Mouse (Mus musculus) limb, embryonic 13.5 days (tissue): Measurements from ENCODE around the gene Zfp664. TPM values are rescaled to one million over a fixed set of nuclear protein-coding genes. Genes with fewer than 3 reads are reported as not detected.

Experiments
- ATAC-seq: fragments of 200-750 bp; cut with Nextera tagmentation; 2 replicates; pipeline ENCODE4 v1.8.0; 2017; ENCODE audit warnings: low read depth, moderate number of reproducible peaks, moderate TSS enrichment; ENCODE audit not compliant: low FRiP score
- H3K27ac ChIP-seq: fragments of 300-500 bp; sonication (generic); 2 replicates; pipeline ENCODE4 v1.5.1; 2015; ENCODE audit warnings: inconsistent platforms, mild to moderate bottlenecking, moderate library complexity
- H3K27me3 ChIP-seq: fragments of 300-500 bp; sonication (generic); 2 replicates; pipeline ENCODE4 v1.6.1; 2015; ENCODE audit warnings: mild to moderate bottlenecking, inconsistent platforms
- H3K36me3 ChIP-seq: fragments of 300-500 bp; sonication (generic); 2 replicates; pipeline ENCODE4 v1.6.1; 2015; ENCODE audit warnings: inconsistent platforms, mild to moderate bottlenecking, moderate library complexity
- H3K4me1 ChIP-seq: fragments of 300-500 bp; sonication (generic); 2 replicates; pipeline ENCODE4 v1.6.1; 2015; ENCODE audit warnings: inconsistent platforms
- H3K4me2 ChIP-seq: fragments of 300-500 bp; sonication (generic); replicated peaks from 2 replicates; pipeline ENCODE4 v1.6.1; 2015; ENCODE audit warnings: inconsistent platforms, mild to moderate bottlenecking, moderate library complexity
- H3K4me3 ChIP-seq: fragments of 300-500 bp; sonication (generic); 2 replicates; pipeline ENCODE4 v1.5.1; 2015; ENCODE audit warnings: moderate library complexity, mild to moderate bottlenecking, inconsistent platforms
- H3K9ac ChIP-seq: fragments of 300-500 bp; sonication (generic); 2 replicates; pipeline ENCODE4 v1.6.1; 2015; ENCODE audit warnings: mild to moderate bottlenecking, inconsistent platforms
- H3K9me3 ChIP-seq: fragments of 300-500 bp; sonication (generic); 2 replicates; pipeline ENCODE4 v1.6.1; 2016; ENCODE audit warnings: inconsistent platforms
- WGBS: fragments of 180-500 bp; shearing (Covaris S2); methylation state at CpG from one replicate; pipeline ENCODE4 v1.1.7; 2015; 5-methylcytosine and 5-hydroxymethylcytosine counted together
- polyA plus RNA-seq: library from polyadenylated mRNA; unstranded; fragments of >200 nt; fragmentation: Nextera tagmentation; extraction: Ambion mirVana; gene quantifications from 2 replicates; pipeline ENCODE4 v1.2.1, GENCODE M21; 2015

Gene Zfp664
- polyA plus RNA-seq, 1 experiment from 2014 or later = 116 TPM

DNA sequence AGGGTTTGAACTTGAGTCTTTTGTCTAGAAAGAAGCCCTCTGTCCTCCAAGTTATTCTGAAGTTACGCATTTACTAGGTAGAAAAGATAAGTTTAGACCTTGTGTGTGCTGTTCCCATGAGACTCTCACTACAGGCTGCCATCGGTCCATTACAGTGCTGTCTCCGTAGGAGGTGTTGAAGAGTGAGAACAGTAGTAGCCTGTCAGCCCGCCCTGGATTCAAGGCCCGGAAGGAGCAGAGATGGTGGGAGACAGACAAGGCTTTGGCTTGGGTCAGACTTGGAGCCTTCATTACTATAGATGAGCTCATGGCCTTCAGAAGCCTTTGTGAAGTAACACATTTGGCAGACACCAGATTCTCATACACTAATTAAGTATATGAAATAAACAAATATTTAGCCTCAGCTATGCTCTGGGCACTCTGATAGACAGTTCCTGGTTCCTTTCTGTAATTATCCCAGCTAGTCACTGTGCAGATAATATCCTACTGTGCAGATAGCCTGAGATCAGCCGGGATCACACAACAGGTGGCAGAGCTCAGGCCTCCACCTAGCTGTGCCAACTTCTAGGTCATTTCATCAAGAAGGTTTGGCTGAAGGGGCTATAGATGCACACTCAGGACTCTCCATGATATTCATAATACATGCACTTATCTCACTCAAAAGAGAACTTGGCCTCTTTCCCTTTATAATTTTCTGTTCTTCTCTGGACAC is 11.6 kb downstream of the Zfp664 start:
- Histone ChIP-seq H3K36me3 (peaks cover 51% of the 10 kb centered on the region), H3K9ac (no peak overlapping the region), H3K27ac (no peak overlapping the region), H3K4me1 (peaks cover 9% of the 10 kb centered on the region; the same call in 1 of the 2 replicates), H3K4me3 (no peak overlapping the region), H3K27me3 (no peaks in the 10 kb centered on the region), H3K4me2 (no peak overlapping the region), H3K9me3 (no peaks in the 10 kb centered on the region)
- ATAC-seq = no peak
- WGBS = 89% methylated on average over 6 of the region's 6 CpGs

DNA sequence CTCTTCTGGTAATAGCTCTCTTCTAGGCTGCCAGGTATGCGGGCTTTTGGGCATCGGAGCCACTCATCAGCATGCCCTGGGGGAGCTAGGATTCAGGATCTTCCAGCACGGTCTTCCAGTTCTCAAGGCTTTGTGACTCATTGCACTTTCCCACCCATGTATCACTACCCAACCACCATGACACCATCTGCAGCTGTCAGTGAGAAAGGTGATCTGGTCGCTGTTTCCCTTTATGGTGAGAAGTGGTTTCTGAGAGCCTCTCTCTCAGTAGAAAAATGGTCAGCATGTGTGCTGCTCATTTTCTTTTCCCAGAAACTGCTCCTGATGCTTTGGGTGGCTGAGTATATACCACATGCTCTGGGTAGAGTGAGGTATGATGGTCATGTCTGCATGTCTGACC is 16.8 kb downstream of the Zfp664 start:
- Histone ChIP-seq H3K9me3 (no peaks in the 10 kb centered on the region), H3K4me1 (peaks cover 14% of the 10 kb centered on the region; the same call in 1 of the 2 replicates), H3K9ac (no peak overlapping the region), H3K27ac (no peak overlapping the region), H3K4me3 (no peak overlapping the region), H3K27me3 (no peaks in the 10 kb centered on the region), H3K36me3 (peaks cover 69% of the 10 kb centered on the region), H3K4me2 (no peak overlapping the region)
- ATAC-seq = no peak
- 79% methylated on average over 4 of the region's 4 CpGs for WGBS

DNA sequence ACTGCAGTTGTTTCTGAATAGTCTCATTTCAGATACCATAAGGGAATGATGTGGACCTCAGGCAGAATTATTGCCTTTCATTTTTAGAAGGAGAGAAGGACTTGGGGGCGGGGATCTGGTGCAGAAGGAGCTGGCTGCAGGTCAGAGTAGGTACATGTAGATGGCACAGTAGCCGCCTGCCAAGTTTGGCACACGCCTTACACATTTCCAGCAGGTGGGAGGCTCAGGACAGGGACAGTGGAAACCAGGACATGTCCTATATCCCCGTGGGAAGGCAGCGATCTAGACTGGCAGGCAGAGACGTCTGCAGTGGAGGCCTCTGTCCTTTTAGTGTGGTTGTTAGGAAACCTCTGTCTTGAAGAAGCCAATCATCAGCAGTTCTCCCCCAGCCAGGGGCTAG is 17.3 kb downstream of the Zfp664 start:
- WGBS = 88% methylated on average over 6 of the region's 6 CpGs
- Histone ChIP-seq H3K4me1 (peaks cover 14% of the 10 kb centered on the region; the same call in 1 of the 2 replicates), H3K9ac (no peak overlapping the region), H3K27ac (no peak overlapping the region), H3K36me3 (peaks cover 69% of the 10 kb centered on the region), H3K9me3 (no peaks in the 10 kb centered on the region), H3K4me3 (no peak overlapping the region), H3K4me2 (no peak overlapping the region), H3K27me3 (no peaks in the 10 kb centered on the region)
- ATAC-seq = no peak

DNA sequence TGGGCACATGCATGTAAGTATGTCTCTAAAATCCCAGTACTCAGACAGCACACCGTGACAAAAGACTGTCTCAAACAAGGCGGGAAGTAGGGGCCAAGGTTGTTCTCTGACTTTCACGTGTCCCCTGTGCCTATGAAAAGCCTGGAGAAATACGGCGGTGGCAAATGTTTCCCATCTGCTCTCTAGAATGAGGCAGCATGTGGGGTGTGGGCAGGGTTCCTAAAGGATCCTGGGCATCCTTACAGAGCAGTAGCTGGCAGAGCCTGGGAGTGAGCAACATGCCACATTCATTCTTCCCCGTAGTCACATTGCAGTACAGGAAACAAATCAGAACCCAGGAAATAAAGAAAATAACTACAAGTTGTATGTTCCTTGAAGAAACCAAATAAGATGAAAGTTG is 21.4 kb downstream of the Zfp664 start:
- no peaks in the 10 kb centered on the region for H3K27me3 ChIP-seq
- no peak overlapping the region for H3K4me3 ChIP-seq
- ATAC-seq = no peak
- H3K9ac ChIP-seq = no peak overlapping the region
- peaks cover 13% of the 10 kb centered on the region; the same call in 1 of the 2 replicates for H3K4me1 ChIP-seq
- H3K4me2 ChIP-seq = no peak overlapping the region
- H3K36me3 ChIP-seq = peaks cover 84% of the 10 kb centered on the region
- H3K27ac ChIP-seq = no peak overlapping the region
- 62% methylated on average over 6 of the region's 6 CpGs for WGBS
- H3K9me3 ChIP-seq = no peaks in the 10 kb centered on the region

DNA sequence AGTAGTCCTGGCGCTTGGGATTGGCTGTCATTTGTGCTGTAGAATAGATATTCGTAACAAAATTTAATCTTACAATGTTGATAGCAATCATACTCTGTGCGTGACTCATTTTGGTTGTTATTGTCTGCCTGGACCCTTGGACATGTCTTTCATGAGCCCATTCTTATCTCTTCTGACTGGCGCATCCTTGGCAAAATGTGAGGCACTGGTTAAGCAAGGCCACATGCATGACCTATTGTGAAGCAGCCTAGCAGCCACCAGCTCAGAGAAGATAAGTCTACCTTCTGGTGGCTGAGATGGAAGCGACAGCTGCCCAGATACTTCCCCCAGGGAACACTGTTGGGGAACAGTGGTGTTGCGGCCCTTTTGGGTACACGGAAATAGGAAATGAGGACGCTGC is 26.2 kb downstream of the Zfp664 start:
- no peaks in the 10 kb centered on the region for H3K27me3 ChIP-seq
- H3K4me2 ChIP-seq = no peak overlapping the region
- WGBS = 91% methylated on average over 8 of the region's 8 CpGs
- H3K9me3 ChIP-seq = no peaks in the 10 kb centered on the region
- no peak overlapping the region for H3K9ac ChIP-seq
- peaks cover 57% of the 10 kb centered on the region for H3K36me3 ChIP-seq
- H3K4me1 ChIP-seq = 0 out of 2 replicates have a peak, but pooled peaks cover 3% of the 10 kb centered on the region
- H3K4me3 ChIP-seq = no peak overlapping the region
- ATAC-seq = no peak
- no peak overlapping the region for H3K27ac ChIP-seq

DNA sequence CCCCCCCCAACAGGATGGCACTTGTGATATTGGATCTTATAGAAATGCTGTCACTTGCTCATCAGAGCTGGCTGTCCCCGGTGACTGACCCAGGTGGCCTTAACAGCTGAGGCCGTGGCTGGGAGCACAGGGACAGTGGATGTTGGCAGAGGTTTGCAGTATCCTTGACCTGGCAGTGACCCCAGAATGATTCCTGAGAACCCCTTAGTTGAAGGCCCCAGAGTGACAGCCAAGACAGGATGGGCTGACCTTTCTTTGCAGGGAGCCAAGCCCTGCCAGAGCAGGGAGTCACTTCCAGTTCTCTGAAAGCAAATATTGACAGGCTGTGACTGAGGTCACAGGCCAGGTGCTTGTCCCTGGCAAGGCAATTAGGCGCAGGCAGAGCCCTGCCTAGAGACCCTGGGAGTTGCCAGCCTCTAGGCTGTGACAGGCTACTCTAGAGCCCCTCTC is 29.5 kb downstream of the Zfp664 start:
- Histone ChIP-seq H3K9ac (no peak overlapping the region), H3K36me3 (peaks cover 24% of the 10 kb centered on the region), H3K4me1 (peaks cover 17% of the 10 kb centered on the region), H3K4me2 (no peak overlapping the region), H3K4me3 (no peak overlapping the region), H3K27ac (no peak overlapping the region), H3K9me3 (no peaks in the 10 kb centered on the region), H3K27me3 (no peaks in the 10 kb centered on the region)
- 65% methylated on average over 3 of the region's 3 CpGs for WGBS
- no peak for ATAC-seq

DNA sequence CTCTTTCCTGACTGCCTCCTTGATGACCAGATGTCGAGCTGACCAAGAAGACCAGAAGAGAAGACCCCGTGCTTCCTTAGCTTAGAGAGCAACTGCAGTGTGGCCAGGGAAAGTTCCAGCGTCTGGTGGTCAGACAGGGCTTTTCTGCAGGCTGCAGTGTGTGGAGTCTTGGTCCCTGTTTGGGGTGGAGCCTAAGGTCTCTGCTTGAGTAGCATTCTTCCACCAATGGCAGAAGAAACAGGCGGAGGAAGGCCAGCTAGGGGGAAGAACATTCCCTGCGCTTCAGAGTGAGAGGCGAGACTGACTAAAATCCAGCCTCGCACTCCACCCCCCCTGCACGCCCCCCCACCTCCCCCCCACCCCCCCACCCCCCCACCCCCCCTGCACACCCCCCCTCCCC is 33.6 kb downstream of the Zfp664 start:
- peaks cover 25% of the 10 kb centered on the region for H3K4me1 ChIP-seq
- no peaks in the 10 kb centered on the region for H3K27me3 ChIP-seq
- no peaks in the 10 kb centered on the region for H3K36me3 ChIP-seq
- H3K9ac ChIP-seq = no peak overlapping the region
- 43% methylated on average over 6 of the region's 8 CpGs for WGBS
- H3K4me3 ChIP-seq = no peak overlapping the region
- peak overlapping the region; percentile 48; the same call in 1 of the 2 replicates for H3K27ac ChIP-seq
- H3K9me3 ChIP-seq = no peaks in the 10 kb centered on the region
- ATAC-seq = no peak
- H3K4me2 ChIP-seq = no peak overlapping the region

DNA sequence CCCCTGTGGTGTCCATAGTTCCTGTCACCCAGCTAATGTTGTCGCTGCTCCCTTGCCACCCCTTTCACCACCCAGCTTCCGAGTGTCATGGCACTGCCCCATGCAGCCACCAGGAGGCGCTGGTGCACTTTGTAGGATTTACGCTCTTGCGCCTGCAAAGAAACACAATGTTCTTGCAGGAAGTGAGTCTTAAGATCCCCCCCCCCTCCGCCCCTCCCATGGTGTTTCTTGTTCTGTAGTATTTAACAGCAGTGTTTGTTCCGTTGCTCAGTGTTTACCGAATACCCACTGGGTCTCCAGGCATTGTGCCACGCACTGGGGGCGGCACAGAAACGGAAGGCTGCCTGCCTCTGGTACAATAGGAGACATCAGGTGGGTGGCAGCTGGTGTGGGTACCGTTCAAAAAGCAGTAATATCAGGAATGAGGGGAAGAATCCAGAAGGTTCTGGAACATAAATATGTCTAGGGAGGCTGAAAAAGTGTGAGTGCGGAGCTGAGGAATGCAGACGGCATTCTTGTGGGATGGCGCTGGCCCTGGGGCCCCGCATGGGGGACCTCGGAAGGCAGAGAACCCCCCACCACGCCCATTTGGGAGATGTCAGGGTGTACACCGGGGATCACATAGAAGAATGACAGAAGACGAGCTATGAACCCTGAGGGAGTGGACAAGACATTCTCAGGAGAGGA is 37.6 kb downstream of the Zfp664 start:
- H3K4me3 ChIP-seq = peak overlapping the region; percentile 16; the same call in 1 of the 2 replicates
- H3K27me3 ChIP-seq = no peaks in the 10 kb centered on the region
- H3K4me2 ChIP-seq = peak overlapping the region; percentile 45
- peak; percentile 49; the same call in 1 of the 2 replicates for ATAC-seq
- no peak overlapping the region for H3K27ac ChIP-seq
- H3K4me1 ChIP-seq = peaks cover 22% of the 10 kb centered on the region
- no peaks in the 10 kb centered on the region for H3K9me3 ChIP-seq
- H3K36me3 ChIP-seq = no peaks in the 10 kb centered on the region
- WGBS = 35% methylated on average over 20 of the region's 20 CpGs
- no peak overlapping the region for H3K9ac ChIP-seq

DNA sequence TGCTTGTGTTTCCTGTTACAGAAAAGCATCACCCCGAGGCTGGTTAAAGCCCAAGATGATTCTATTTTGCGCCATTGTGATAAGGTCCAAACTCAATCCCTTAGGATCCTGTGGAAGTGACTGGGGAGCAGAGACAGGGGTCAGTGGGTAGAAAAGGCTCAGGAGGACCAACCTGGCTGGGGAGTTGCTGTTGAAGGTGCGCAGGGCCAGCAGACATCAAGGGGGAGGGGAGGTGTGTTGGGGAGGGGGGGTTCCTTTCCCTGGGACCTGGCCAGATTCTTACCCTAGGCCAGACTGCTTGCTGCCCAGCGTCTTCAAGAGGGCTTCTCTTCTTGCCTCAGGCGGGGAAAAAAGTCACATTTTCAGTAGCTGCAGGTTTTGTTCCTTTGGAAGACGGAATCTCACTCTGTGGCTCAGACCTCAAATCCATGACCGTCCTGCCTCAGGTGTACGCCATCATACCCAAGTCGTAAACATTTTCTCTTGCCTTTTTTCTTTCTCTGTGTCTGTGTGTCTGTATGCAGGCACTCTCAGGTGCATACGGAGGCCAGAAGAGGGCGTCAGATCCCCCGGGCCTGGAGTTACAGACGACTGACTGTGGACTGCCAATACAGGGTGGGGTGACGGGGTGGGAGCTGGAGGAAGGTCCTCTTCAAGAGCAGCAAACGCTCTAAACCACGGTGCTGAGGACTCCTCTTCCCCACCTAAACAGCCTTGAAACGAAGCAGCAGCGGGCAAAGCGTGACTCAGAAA is 38.4 kb downstream of the Zfp664 start:
- Histone ChIP-seq H3K27me3 (no peaks in the 10 kb centered on the region), H3K27ac (no peak overlapping the region), H3K4me2 (no peak overlapping the region), H3K9me3 (no peaks in the 10 kb centered on the region), H3K36me3 (no peaks in the 10 kb centered on the region), H3K4me3 (no peak overlapping the region), H3K9ac (no peak overlapping the region), H3K4me1 (peaks cover 17% of the 10 kb centered on the region)
- no peak for ATAC-seq
- WGBS = 70% methylated on average over 19 of the region's 19 CpGs

DNA sequence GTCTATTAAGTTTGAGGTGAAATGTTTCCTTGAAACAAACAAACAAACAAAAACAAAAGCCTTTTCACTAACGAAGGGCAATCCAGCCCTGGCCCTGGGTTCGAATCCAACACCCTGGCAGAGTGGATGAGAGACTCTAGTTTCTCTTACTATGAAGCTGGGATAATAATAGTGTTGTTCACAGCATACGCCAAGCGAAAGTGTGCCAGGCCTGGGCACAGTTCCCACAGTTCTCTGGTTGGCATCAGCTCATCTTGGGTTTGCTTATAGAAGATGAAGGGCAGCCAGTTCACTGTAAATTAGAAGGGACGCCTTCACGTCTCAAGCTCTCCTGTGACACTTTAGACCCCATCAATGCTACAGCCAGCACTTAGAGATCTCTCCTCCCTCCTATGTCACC is 39.2 kb downstream of the Zfp664 start:
- Histone ChIP-seq H3K27ac (no peak overlapping the region), H3K9me3 (no peaks in the 10 kb centered on the region), H3K9ac (no peak overlapping the region), H3K36me3 (no peaks in the 10 kb centered on the region), H3K27me3 (no peaks in the 10 kb centered on the region), H3K4me2 (no peak overlapping the region), H3K4me3 (no peak overlapping the region), H3K4me1 (peaks cover 12% of the 10 kb centered on the region)
- WGBS = 87% methylated on average over 6 of the region's 6 CpGs
- ATAC-seq = no peak

DNA sequence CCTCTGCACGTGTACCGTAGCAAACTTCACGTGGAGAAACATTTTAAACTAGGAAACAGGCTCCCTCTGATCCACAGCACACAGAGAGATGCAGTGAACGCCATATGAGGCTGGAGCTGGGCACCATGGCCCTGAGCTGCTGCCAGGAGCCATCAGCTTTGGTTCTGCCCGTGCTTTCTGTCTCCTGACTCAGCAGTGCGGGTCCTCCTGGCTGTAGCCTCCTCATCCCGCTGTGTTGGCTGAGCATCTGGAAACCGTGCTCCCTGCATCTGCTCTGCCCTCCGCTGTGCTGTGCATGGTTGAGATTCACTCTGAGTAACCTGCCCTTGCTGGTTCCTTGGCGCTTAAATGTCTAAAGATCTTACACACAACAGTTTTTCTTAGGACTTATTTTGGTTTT is 39.7 kb downstream of the Zfp664 start:
- no peak overlapping the region for H3K27ac ChIP-seq
- peaks cover 10% of the 10 kb centered on the region for H3K4me1 ChIP-seq
- no peak for ATAC-seq
- H3K4me2 ChIP-seq = no peak overlapping the region
- H3K27me3 ChIP-seq = no peaks in the 10 kb centered on the region
- no peaks in the 10 kb centered on the region for H3K9me3 ChIP-seq
- H3K36me3 ChIP-seq = no peaks in the 10 kb centered on the region
- H3K4me3 ChIP-seq = no peak overlapping the region
- no peak overlapping the region for H3K9ac ChIP-seq
- WGBS = 82% methylated on average over 10 of the region's 10 CpGs

DNA sequence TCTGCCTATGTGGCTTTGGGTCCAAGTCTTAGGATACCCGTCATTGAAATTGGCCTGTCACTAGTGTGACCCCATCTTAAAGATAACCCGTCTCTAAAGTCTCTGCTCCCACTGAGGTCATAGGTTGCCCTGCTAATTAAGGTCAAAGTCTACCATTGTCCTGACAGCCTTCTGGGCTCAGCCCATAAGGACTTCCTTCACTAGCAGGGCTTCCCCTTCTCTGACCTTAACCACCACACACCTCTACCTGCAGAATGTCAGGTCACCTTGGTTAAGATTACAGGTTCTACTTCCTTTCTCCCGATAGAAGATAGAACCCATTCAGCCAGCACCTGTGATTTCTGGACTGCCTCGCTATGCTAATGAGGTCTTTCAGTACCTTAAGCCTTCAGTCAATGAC is 41.4 kb downstream of the Zfp664 start:
- Histone ChIP-seq H3K36me3 (no peaks in the 10 kb centered on the region), H3K27ac (no peak overlapping the region), H3K4me3 (no peak overlapping the region), H3K4me2 (no peak overlapping the region), H3K9me3 (no peaks in the 10 kb centered on the region), H3K4me1 (peaks cover 13% of the 10 kb centered on the region), H3K9ac (no peak overlapping the region), H3K27me3 (no peaks in the 10 kb centered on the region)
- 90% methylated on average over 4 of the region's 4 CpGs for WGBS
- no peak for ATAC-seq
